Mouse (Mus musculus): ENCODE data around the gene Tpbg.

- no peak for TF ChIP-seq EP300 (IDR thresholded peaks at IDR 0.05; ENCODE audit: low read depth in 1 of 2, low read length in 2 of 2)
- TF ChIP-seq USF1 (IDR thresholded peaks at IDR 0.05; ENCODE audit: low read depth, low read length) = no peak
- no peak for TF ChIP-seq ZMIZ1 (IDR thresholded peaks at IDR 0.05; ENCODE audit: low read depth, low read length)
- no peak for TF ChIP-seq UBTF (IDR thresholded peaks at IDR 0.05; ENCODE audit: borderline replicate concordance, insufficient read depth, low read depth, low read length)
- no peak for TF ChIP-seq POLR2A (IDR thresholded peaks at IDR 0.05; ENCODE audit: control insufficient read depth in 1 of 2, insufficient read depth in 1 of 2, low read depth in 1 of 2, low read length in 2 of 2, poor library complexity in 1 of 2)
- no peak for TF ChIP-seq CTCF (IDR thresholded peaks at IDR 0.05 in 2 of 3, conservative IDR thresholded peaks at IDR 0.05 in 1 of 3; ENCODE audit: control insufficient read depth in 1 of 3, insufficient read depth in 1 of 3, low read depth in 2 of 3, low read length in 3 of 3, poor library complexity in 1 of 3, severe bottlenecking in 1 of 3)
- no peak for TF ChIP-seq ZNF384 (IDR thresholded peaks at IDR 0.05; ENCODE audit: low read depth, low read length)
- no peak for TF ChIP-seq ZC3H11A (IDR thresholded peaks at IDR 0.05; ENCODE audit: low read depth, low read length)
- TF ChIP-seq POLR2AphosphoS5 (IDR thresholded peaks at IDR 0.05; ENCODE audit: borderline replicate concordance, low read depth, low read length) = no peak
- no peak for TF ChIP-seq POLR2AphosphoS2 (IDR thresholded peaks at IDR 0.05; ENCODE audit: low read length)
- TF ChIP-seq MYB (IDR thresholded peaks at IDR 0.05; ENCODE audit: low read depth, low read length) = no peak
- TF ChIP-seq MAX (IDR thresholded peaks at IDR 0.05; ENCODE audit: low read length) = no peak
- TF ChIP-seq GATA1 (IDR thresholded peaks at IDR 0.05; ENCODE audit: low read depth, low read length) = no peak
These were observed at the start of gene Tpbg for GRCm38 (mm10) chr9:85842351-85843011.
